Mouse (Mus musculus): Measurements from ENCODE around the gene Igsf9. TPM values are rescaled to one million over a fixed set of nuclear protein-coding genes. Genes with fewer than 3 reads are reported as not detected.

The Igsf9 gene
- polyA plus RNA-seq, 1 experiment from 2014 or later: 13.8 TPM

GRCm38 (mm10) chr1:172475054-172475741 lies 6.4 kb upstream of the Igsf9 start, which contains the start of gene Slamf9:
Gene Slamf9 (plus strand): TSS chr1:172475358.
- Histone ChIP-seq H3K9me3 (ENCODE audit: control insufficient read depth, low read length) (no peaks in the 10 kb centered on the region), H3K9ac (ENCODE audit: low read depth, low read length) (no peak within 1 kb of the TSS), H3K4me3 (ENCODE audit: low read depth, low read length) (no peak within 1 kb of the TSS), H3K36me3 (ENCODE audit: control insufficient read depth, insufficient read depth, low read length) (no peaks in the 10 kb centered on the region), H3K4me2 (no peak within 1 kb of the TSS), H3K4me1 (replicated peaks; ENCODE audit: control insufficient read depth, insufficient read depth, low read length) (peaks cover 4% of the 10 kb centered on the region; the same call in 1 of the 2 replicates), H3K27ac (ENCODE audit: low read depth, low read length) (no peak within 1 kb of the TSS), H3K27me3 (replicated peaks; ENCODE audit: control insufficient read depth, insufficient read depth, low read length) (peaks cover 2% of the 10 kb centered on the region; the same call in 1 of the 2 replicates)
- ATAC-seq (replicated peaks; ENCODE audit: low FRiP score) (0 out of 2 replicates have a peak, but pooled peaks have one; percentile 23), DNase-seq (ENCODE audit: low spot score) (no peak)
- WGBS: 45% methylated on average over 7 of the region's 7 CpGs

- H3K36me3 ChIP-seq (ENCODE audit: control insufficient read depth, insufficient read depth, low read length): no peaks in the 10 kb centered on the region
- H3K27me3 ChIP-seq (replicated peaks; ENCODE audit: control insufficient read depth, insufficient read depth, low read length): peaks cover 19% of the 10 kb centered on the region
- H3K4me3 ChIP-seq (ENCODE audit: low read depth, low read length): no peak overlapping the region
- H3K4me2 ChIP-seq: no peak overlapping the region
- no peak overlapping the region for H3K9ac ChIP-seq (ENCODE audit: low read depth, low read length)
- H3K27ac ChIP-seq (ENCODE audit: low read depth, low read length): no peak overlapping the region
- no peaks in the 10 kb centered on the region for H3K9me3 ChIP-seq (ENCODE audit: control insufficient read depth, low read length)
- no peak for DNase-seq (ENCODE audit: low spot score)
- 43% methylated on average over 5 of the region's 5 CpGs for WGBS
- H3K4me1 ChIP-seq (replicated peaks; ENCODE audit: control insufficient read depth, insufficient read depth, low read length): peaks cover 10% of the 10 kb centered on the region
- no peak for ATAC-seq (replicated peaks; ENCODE audit: low FRiP score)
Measured at GRCm38 (mm10) chr1:172478020-172478419, 3.6 kb upstream of the Igsf9 start.

- Histone ChIP-seq H3K9me3 (ENCODE audit: control insufficient read depth, low read length) (no peaks in the 10 kb centered on the region), H3K4me3 (ENCODE audit: low read depth, low read length) (no peak overlapping the region), H3K4me2 (no peak overlapping the region), H3K4me1 (replicated peaks; ENCODE audit: control insufficient read depth, insufficient read depth, low read length) (peaks cover 11% of the 10 kb centered on the region), H3K36me3 (ENCODE audit: control insufficient read depth, insufficient read depth, low read length) (no peaks in the 10 kb centered on the region), H3K9ac (ENCODE audit: low read depth, low read length) (no peak overlapping the region), H3K27me3 (replicated peaks; ENCODE audit: control insufficient read depth, insufficient read depth, low read length) (peaks cover 23% of the 10 kb centered on the region), H3K27ac (ENCODE audit: low read depth, low read length) (no peak overlapping the region)
- WGBS: 86% methylated on average over 4 of the region's 4 CpGs
- ATAC-seq (replicated peaks; ENCODE audit: low FRiP score) (no peak), DNase-seq (ENCODE audit: low spot score) (no peak)
Measured at GRCm38 (mm10) chr1:172480376-172480775, 1.2 kb upstream of the Igsf9 start.

- Histone ChIP-seq H3K9me3 (ENCODE audit: control insufficient read depth, low read length) (no peaks in the 10 kb centered on the region), H3K4me1 (replicated peaks; ENCODE audit: control insufficient read depth, insufficient read depth, low read length) (peaks cover 11% of the 10 kb centered on the region), H3K4me2 (peak overlapping the region; percentile 73), H3K4me3 (ENCODE audit: low read depth, low read length) (peak overlapping the region; percentile 53), H3K9ac (ENCODE audit: low read depth, low read length) (no peak overlapping the region), H3K36me3 (ENCODE audit: control insufficient read depth, insufficient read depth, low read length) (no peaks in the 10 kb centered on the region), H3K27me3 (replicated peaks; ENCODE audit: control insufficient read depth, insufficient read depth, low read length) (peaks cover 25% of the 10 kb centered on the region), H3K27ac (ENCODE audit: low read depth, low read length) (no peak overlapping the region)
- WGBS: 12% methylated on average over 13 of the region's 13 CpGs
- DNase-seq (ENCODE audit: low spot score): no peak
- ATAC-seq (replicated peaks; ENCODE audit: low FRiP score): no peak
Measured at GRCm38 (mm10) chr1:172481111-172481510, 477 bp upstream of the Igsf9 start.

GRCm38 (mm10) chr1:172482518-172483360 lies 1.2 kb downstream of the Igsf9 start:
- peak overlapping the region; percentile 17; the same call in 1 of the 2 replicates for H3K9ac ChIP-seq (ENCODE audit: low read depth, low read length)
- H3K27ac ChIP-seq (ENCODE audit: low read depth, low read length): no peak overlapping the region
- peaks cover 22% of the 10 kb centered on the region for H3K27me3 ChIP-seq (replicated peaks; ENCODE audit: control insufficient read depth, insufficient read depth, low read length)
- H3K4me2 ChIP-seq: peak overlapping the region; percentile 73
- DNase-seq (ENCODE audit: low spot score) (no peak), ATAC-seq (replicated peaks; ENCODE audit: low FRiP score) (no peak)
- 12% methylated on average over 12 of the region's 12 CpGs for WGBS
- peaks cover 11% of the 10 kb centered on the region for H3K4me1 ChIP-seq (replicated peaks; ENCODE audit: control insufficient read depth, insufficient read depth, low read length)
- H3K9me3 ChIP-seq (ENCODE audit: control insufficient read depth, low read length): no peaks in the 10 kb centered on the region
- H3K36me3 ChIP-seq (ENCODE audit: control insufficient read depth, insufficient read depth, low read length): no peaks in the 10 kb centered on the region
- H3K4me3 ChIP-seq (ENCODE audit: low read depth, low read length): peak overlapping the region; percentile 53

GRCm38 (mm10) chr1:172483361-172483660 lies 1.7 kb downstream of the Igsf9 start:
- ATAC-seq (replicated peaks; ENCODE audit: low FRiP score) (no peak), DNase-seq (ENCODE audit: low spot score) (no peak)
- H3K9ac ChIP-seq (ENCODE audit: low read depth, low read length): no peak overlapping the region
- 30% methylated on average over 4 of the region's 4 CpGs for WGBS
- no peaks in the 10 kb centered on the region for H3K36me3 ChIP-seq (ENCODE audit: control insufficient read depth, insufficient read depth, low read length)
- no peaks in the 10 kb centered on the region for H3K9me3 ChIP-seq (ENCODE audit: control insufficient read depth, low read length)
- H3K27me3 ChIP-seq (replicated peaks; ENCODE audit: control insufficient read depth, insufficient read depth, low read length): peaks cover 22% of the 10 kb centered on the region
- peaks cover 11% of the 10 kb centered on the region for H3K4me1 ChIP-seq (replicated peaks; ENCODE audit: control insufficient read depth, insufficient read depth, low read length)
- no peak overlapping the region for H3K27ac ChIP-seq (ENCODE audit: low read depth, low read length)
- peak overlapping the region; percentile 73 for H3K4me2 ChIP-seq
- H3K4me3 ChIP-seq (ENCODE audit: low read depth, low read length): peak overlapping the region; percentile 53

GRCm38 (mm10) chr1:172484236-172484635 lies 2.6 kb downstream of the Igsf9 start:
- ATAC-seq (replicated peaks; ENCODE audit: low FRiP score): no peak
- Histone ChIP-seq H3K27me3 (replicated peaks; ENCODE audit: control insufficient read depth, insufficient read depth, low read length) (peaks cover 26% of the 10 kb centered on the region), H3K36me3 (ENCODE audit: control insufficient read depth, insufficient read depth, low read length) (no peaks in the 10 kb centered on the region), H3K4me2 (no peak overlapping the region), H3K4me3 (ENCODE audit: low read depth, low read length) (no peak overlapping the region), H3K4me1 (replicated peaks; ENCODE audit: control insufficient read depth, insufficient read depth, low read length) (peaks cover 11% of the 10 kb centered on the region), H3K9me3 (ENCODE audit: control insufficient read depth, low read length) (no peaks in the 10 kb centered on the region), H3K9ac (ENCODE audit: low read depth, low read length) (no peak overlapping the region), H3K27ac (ENCODE audit: low read depth, low read length) (no peak overlapping the region)
- 62% methylated on average over 11 of the region's 11 CpGs for WGBS
- DNase-seq (ENCODE audit: low spot score): no peak

GRCm38 (mm10) chr1:172484671-172485070 lies 3.1 kb downstream of the Igsf9 start:
- Histone ChIP-seq H3K4me3 (ENCODE audit: low read depth, low read length) (no peak overlapping the region), H3K9me3 (ENCODE audit: control insufficient read depth, low read length) (no peaks in the 10 kb centered on the region), H3K27me3 (replicated peaks; ENCODE audit: control insufficient read depth, insufficient read depth, low read length) (peaks cover 30% of the 10 kb centered on the region), H3K36me3 (ENCODE audit: control insufficient read depth, insufficient read depth, low read length) (no peaks in the 10 kb centered on the region), H3K4me1 (replicated peaks; ENCODE audit: control insufficient read depth, insufficient read depth, low read length) (peaks cover 11% of the 10 kb centered on the region), H3K9ac (ENCODE audit: low read depth, low read length) (no peak overlapping the region), H3K4me2 (no peak overlapping the region), H3K27ac (ENCODE audit: low read depth, low read length) (no peak overlapping the region)
- ATAC-seq (replicated peaks; ENCODE audit: low FRiP score): no peak
- 77% methylated on average over 13 of the region's 13 CpGs for WGBS
- DNase-seq (ENCODE audit: low spot score): no peak
